Mouse (Mus musculus): Measurements from ENCODE around the gene Ror2.

Ror2 gene

DNA sequence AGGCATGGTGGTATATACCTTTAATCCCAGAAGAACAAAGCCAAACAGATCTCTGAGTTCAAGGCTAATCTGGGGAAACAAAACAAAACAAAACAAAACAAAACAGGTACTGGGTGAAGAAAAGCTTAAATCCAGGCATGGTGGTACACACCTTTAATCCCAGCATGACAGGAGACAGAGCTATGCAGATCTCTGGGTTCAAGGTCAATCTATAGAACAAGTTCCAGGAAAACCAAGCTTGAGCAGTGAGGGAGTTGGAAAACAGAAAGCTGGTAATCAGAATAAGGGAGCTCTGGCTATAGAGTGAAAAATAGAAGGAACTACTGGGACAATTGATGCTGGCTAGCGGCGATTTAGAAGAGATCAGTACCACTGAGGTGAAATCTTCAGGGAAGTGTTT lies 145.6 kb downstream of the Ror2 start:
- no peak for DNase-seq (ENCODE audit: low spot score in 2 of 2)

DNA sequence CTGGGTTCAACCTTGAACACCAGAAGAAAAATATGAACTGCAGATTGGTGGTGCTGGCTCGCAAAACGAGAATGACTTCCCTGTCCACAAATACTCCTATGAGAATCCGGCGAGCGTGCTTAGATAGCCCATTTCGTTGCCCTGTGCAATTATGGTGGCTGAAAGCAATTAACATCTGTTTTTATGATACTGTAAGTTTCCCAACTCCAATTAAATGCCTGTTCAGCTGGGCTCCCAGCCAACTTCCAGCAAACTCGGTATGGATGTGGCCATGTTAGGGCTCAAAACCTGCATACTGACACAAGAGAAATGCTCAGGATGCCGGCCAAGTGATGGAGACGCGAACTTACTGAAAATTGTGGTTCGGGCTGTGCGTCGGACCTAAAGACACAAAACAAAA lies 155.4 kb downstream of the Ror2 start:
- DNase-seq (ENCODE audit: low spot score in 2 of 2), result no peak

DNA sequence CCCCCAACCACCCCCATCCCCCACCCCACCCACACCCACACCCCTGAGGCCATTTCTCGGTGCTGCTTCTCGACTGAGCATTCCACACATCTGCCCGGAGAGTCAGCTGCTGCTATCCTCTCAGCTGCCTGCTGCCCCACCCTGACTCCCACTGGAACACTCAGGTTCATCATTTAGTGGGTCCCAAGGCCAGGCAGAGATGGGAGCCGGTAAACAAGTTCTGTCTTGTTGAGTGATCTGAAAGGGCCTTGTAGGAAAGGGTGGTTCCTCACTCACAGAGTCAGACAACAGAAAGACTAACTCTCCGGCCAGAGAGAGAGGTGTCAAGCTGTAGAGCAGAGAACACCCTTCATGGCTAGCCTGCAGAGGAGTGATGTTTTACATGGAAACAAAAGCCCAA lies 155.9 kb downstream of the Ror2 start:
- no peak for DNase-seq (ENCODE audit: low spot score in 2 of 2)

- DNase-seq (ENCODE audit: low spot score in 2 of 2), result no peak
Measured at GRCm38 (mm10) chr13:53125627-53126026, 160.3 kb downstream of the Ror2 start.

DNA sequence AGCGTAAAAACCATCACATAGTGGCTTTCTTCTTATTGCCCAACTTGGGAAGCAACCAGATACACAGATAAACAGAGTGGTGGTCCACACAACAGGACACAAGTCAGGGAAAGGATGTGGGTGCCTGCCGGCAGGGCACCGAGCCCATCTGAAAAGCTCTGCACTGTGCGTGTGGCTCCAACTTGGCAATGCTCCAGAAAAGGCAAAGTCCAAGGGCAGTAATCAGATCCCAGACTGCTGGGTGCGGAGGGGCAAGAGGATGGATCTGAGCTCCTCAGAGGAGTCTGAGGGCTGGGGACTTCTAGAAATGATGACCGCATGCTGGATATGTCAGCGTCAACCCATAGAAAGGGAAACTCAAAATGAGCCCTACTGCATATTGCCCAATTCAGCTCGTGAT lies 163.8 kb downstream of the Ror2 start:
- DNase-seq (ENCODE audit: low spot score in 2 of 2), result no peak

- DNase-seq (ENCODE audit: low spot score in 2 of 2), result peak in 1 of 2 experiments; percentile 24
Measured at GRCm38 (mm10) chr13:53120906-53121305, 165.0 kb downstream of the Ror2 start.

GRCm38 (mm10) chr13:53119586-53120426 lies 166.1 kb downstream of the Ror2 start:
- DNase-seq (ENCODE audit: low spot score in 2 of 2), result peak; percentile 87 to 89

DNA sequence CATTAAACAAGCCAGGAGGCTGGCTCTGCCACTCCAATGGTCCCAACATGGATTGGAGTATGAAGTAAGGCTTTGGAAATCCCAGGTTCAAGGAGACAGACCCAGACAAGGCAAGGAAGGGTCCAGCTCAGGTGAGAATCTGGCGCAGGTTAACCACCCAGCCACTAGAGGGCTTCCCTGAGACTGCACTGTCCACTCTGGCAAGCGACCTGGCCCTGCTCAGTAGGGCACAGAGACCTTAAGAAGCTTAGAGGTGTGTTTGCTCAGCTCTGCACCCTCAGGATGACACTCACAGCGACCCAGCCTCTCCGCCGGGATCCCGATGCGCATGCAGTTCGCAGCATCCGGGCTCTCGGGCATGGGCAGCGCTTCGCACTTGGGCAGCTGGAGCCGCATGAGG lies 167.5 kb downstream of the Ror2 start:
- DNase-seq (ENCODE audit: low spot score in 2 of 2), result no peak

GRCm38 (mm10) chr13:53117921-53118320 lies 168.0 kb downstream of the Ror2 start:
- DNase-seq (ENCODE audit: low spot score in 2 of 2), result no peak

- DNase-seq (ENCODE audit: low spot score in 2 of 2), result no peak
Measured at GRCm38 (mm10) chr13:53110249-53110578, 175.7 kb downstream of the Ror2 start.

GRCm38 (mm10) chr13:53109560-53110248 lies 176.2 kb downstream of the Ror2 start:
- DNase-seq (ENCODE audit: low spot score in 2 of 2), result peak; percentile 96

- DNase-seq (ENCODE audit: low spot score in 2 of 2), result no peak
Measured at GRCm38 (mm10) chr13:53106676-53107075, 179.2 kb downstream of the Ror2 start.

DNA sequence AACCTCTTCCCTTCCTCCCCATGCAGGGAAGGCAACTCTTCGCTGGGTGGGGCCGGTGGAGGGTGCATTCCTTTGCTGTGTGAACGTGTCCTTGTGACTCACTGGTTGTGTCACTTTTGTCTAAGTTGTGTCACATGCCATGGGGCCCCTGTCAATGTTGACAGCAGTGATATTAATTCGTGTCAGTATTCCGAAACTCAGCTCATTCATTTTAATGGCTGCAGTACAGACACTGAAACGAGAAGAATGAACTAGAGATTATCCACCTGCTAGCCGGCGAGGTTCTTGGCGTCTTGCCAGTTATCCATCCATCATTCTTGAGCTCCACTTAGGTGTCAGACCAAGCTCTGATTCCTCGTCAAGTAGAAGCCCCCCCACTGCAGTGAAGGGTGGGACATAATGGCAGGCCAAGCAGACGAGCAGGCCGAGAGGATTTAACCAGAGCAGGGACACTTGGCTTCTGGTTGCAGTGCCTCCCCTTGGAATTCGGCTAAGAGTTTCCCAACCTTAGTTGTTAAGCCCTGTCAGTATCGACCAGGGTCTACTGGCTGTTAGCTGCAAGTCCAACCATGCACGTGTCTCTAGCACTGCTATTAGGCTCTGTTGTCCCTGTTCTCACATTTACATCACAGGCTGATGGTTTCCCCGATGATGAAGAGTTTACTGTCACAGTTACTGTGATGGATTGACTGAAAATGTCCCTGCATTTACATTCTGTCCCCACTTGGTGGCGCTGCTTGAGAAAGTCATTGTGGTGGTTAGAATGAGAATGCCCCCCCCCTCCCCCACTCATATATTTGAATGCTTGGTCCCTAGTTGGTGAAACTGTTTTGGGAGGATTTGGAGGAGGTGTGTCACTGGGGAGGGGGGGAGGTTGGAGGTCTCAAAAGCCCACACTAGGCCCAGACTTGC lies 185.9 kb downstream of the Ror2 start:
- no peak for DNase-seq (ENCODE audit: low spot score in 2 of 2)

DNA sequence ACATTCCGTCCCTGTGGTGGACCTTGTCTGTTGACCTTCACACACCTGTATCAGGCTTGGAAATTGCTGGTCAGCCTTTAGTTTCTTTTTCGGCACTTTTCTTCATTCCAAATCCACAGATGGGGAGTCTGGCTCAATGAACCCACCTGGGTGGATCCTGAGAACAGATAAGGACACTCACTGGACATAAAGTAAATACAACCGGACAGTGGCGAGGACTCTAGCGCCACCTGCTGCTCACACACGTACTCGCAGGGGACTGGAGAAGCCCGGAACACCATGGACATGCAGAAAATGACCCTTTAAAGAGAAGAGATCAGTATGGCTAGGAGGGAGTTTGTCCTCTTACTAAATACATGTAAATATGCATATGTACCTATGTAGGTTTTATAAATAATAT lies 189.3 kb downstream of the Ror2 start:
- DNase-seq (ENCODE audit: low spot score in 2 of 2), result peak; percentile 82 to 83

GRCm38 (mm10) chr13:53095222-53095621 lies 190.7 kb downstream of the Ror2 start:
- DNase-seq (ENCODE audit: low spot score in 2 of 2), result no peak

- no peak for DNase-seq (ENCODE audit: low spot score in 2 of 2)
Measured at GRCm38 (mm10) chr13:53094658-53095057, 191.3 kb downstream of the Ror2 start.

DNA sequence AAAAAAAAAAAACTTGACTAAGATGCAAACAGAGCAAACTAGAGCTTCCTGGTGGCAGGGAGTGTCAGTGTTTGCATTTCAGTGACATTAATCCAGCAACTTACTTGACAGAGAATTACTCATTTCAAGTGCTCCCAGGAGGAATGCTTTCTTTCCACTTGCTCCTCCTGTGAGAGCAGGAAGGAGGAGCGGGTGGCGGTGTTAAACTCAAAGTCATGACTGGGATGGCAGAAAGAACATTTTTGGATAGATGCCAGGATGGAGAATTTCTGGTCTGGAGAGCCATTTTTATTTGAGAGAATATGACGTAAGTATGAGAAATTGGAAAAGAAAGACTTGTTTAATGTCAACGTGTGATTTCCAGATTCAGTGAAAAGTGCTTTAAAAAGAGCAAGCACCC lies 192.5 kb downstream of the Ror2 start:
- no peak for DNase-seq (ENCODE audit: low spot score in 2 of 2)

GRCm38 (mm10) chr13:53086552-53087282 lies 199.2 kb downstream of the Ror2 start:
- no peak for DNase-seq (ENCODE audit: low spot score in 2 of 2)

- no peak for DNase-seq (ENCODE audit: low spot score in 2 of 2)
Measured at GRCm38 (mm10) chr13:53081846-53082245, 204.1 kb downstream of the Ror2 start.

GRCm38 (mm10) chr13:53077732-53078345 lies 208.1 kb downstream of the Ror2 start:
- DNase-seq (ENCODE audit: low spot score in 2 of 2), result no peak

DNA sequence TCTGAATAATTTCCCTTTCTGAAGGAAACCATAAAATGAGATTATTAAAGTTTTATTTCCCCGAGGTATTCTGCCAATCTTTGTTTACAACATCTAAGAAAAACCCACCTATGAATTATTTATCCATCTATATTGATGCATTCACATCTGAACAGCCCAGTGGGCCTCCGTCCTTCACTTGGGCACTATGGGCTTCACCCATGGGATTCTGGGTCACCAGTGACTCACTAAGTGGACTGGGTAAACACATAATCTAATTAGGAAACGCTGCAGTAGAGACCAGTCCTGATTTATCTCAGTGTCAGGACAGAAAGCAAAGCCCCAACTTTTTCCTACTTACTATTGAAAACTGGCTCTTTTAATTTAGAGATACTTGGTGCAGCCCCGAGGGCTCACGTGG lies 210.9 kb downstream of the Ror2 start:
- no peak for DNase-seq (ENCODE audit: low spot score in 2 of 2)

All from right cerebral cortex, adult 2 months (tissue).